ENCODE assay signal across 8 mouse cellular contexts in the genomic region with DNA sequence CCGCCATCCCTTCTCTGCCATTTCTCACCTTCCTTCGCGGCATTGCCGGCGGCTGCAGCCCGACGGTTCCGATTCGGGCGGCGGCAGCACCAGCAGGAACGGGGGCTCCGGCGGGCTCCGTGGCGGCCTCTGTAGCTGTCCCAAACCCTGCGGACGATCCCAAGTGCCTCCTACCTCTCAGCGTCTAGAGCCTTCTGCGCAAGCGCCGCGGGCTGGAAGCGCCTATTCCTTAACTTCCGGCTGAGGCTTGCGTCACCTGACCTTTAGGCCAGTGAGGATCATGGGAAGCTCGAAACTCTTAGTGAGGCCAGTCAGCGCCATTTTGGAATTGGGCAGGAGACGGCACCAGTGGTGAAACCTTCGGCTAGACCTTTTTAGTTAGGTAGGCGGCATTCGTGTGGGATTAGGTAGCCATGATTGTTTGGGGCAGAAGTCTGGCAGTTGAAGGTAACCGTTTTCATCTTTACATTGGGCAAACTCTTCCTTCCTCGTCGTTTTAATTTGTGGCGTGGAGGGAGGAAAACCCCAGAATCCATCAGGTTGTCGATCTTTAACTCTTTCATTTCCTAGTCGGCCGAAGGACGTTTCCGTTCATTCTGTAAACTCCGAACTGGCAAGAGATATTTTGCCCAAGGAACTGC. TPM values are rescaled to one million over a fixed set of nuclear protein-coding genes. Genes with fewer than 3 reads are reported as not detected.
DNase-seq lines count a peak whose midpoint lies in the region; ATAC-seq lines count a peak whose summit lies in the region.

Gene Kat7, minus strand, starts transcription at position 240 of the 641 bp plus-strand sequence.

- H3K4me2 ChIP-seq in hindbrain, embryonic 15.5 days, result peak within 1 kb of the TSS; percentile 84

- peak; percentile 98 for DNase-seq in T-cell, adult 2 months (ENCODE audit: low spot score)
- DNase-seq in cerebellum, postnatal 36 days, result peak; percentile 97 to 98
- peak; percentile 98 to 99 for DNase-seq in frontal cortex, postnatal 36 days (ENCODE audit: low spot score in 2 of 2)
- peak; percentile 99 for DNase-seq in left cerebral cortex, adult 11 months (ENCODE audit: low spot score)
- DNase-seq in lung, postnatal 4 days, result peak; percentile 98 to 99
- DNase-seq in retina, postnatal 7 days (ENCODE audit: low read depth, low spot score), result peak; percentile 98
- DNase-seq in urinary bladder, postnatal 10 days (ENCODE audit: low spot score), result peak; percentile 86

- peak within 1 kb of the TSS; percentile 66 for H3K4me3 ChIP-seq in hindbrain, embryonic 15.5 days

- peak within 1 kb of the TSS; percentile 93 for H3K27ac ChIP-seq in hindbrain, embryonic 15.5 days (replicated peaks)

- ATAC-seq in hindbrain, embryonic 15.5 days (ENCODE audit: low FRiP score, low read depth), result peak; percentile 93

- H3K27me3 ChIP-seq in hindbrain, embryonic 15.5 days, result no peaks in the 10 kb centered on the region

- H3K36me3 ChIP-seq in hindbrain, embryonic 15.5 days, result 0 out of 2 replicates have a peak, but pooled peaks cover 4% of the 10 kb centered on the region

- H3K9me3 ChIP-seq in hindbrain, embryonic 15.5 days, result no peaks in the 10 kb centered on the region

- peaks cover 26% of the 10 kb centered on the region for H3K4me1 ChIP-seq in hindbrain, embryonic 15.5 days (replicated peaks)

- H3K9ac ChIP-seq in hindbrain, embryonic 15.5 days, result peak within 1 kb of the TSS; percentile 77

- WGBS in hindbrain, embryonic 15.5 days, result under 1% methylated on average over 42 of the region's 42 CpGs

RNA-seq across cellular contexts. Expression of gene Kat7, which starts in this region (rescaled TPM):
- 60.5 and 66.2 TPM in 2 replicates for polyA plus RNA-seq in hindbrain, embryonic 15.5 days (2015; fragmentation: Nextera tagmentation; extraction: Ambion mirVana)

Comparison
In these comparisons a context has a peak if more than half of its experiments do, and no peak if none do; other contexts are left out.
1. Peak in every context shown above with its lines: DNase-seq, ATAC-seq, H3K4me3 ChIP-seq and H3K27ac ChIP-seq.